Mouse (Mus musculus): ENCODE measurements at regions not wholly inside any gene's neighbourhood (a gene's known extent, or its start where the extent isn't known, plus 50 kb on each side); places are given as distances from the start of the nearest gene placed in this dataset.

DNA sequence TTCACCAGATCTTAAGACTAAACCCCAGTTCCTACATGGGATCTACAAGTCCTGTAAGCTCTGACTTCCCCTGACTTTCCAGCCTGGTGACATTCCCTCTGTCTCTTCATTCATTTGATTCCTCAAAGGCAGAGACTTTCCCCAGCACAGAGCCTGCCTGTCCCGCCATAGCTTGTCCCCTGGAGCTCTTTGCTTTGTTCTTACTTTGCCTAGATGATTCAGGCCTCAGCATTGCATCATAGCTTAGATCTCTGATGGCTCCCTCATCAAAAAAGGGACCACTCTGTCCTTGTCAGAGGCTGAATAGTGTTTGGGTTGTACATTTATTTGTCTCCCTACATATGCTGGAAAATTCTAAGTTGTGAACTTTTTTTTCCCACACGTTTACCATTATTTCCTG, 57.6 kb upstream of the Exoc6 start:
- Histone ChIP-seq H3K9me3 (replicated peaks; ENCODE audit: low read length) (peaks cover 5% of the 10 kb centered on the region), H3K27ac (ENCODE audit: insufficient read depth, low read depth) (no peak overlapping the region), H3K4me3 (replicated peaks in 1 of 3; ENCODE audit: low read depth in 2 of 3, low read length in 2 of 3, poor library complexity in 1 of 3) (no peak overlapping the region), H3K79me2 (replicated peaks; ENCODE audit: control insufficient read depth, extremely low read depth, insufficient read depth, poor library complexity, severe bottlenecking) (no peaks in the 10 kb centered on the region), H3K4me2 (ENCODE audit: insufficient read depth, low read depth, poor library complexity, severe bottlenecking) (no peak overlapping the region), H3K36me3 (replicated peaks in 1 of 2; ENCODE audit: control insufficient read depth in 1 of 2, insufficient read depth in 1 of 2, low read length in 1 of 2) (no peaks in the 10 kb centered on the region), H3K4me1 (ENCODE audit: control insufficient read depth in 1 of 2, insufficient read depth in 2 of 2) (peaks cover 6 to 49% of the 10 kb centered on the region in 2 experiments; a peak in 3 of 4 replicates), H3K9ac (ENCODE audit: insufficient read depth, low read depth) (no peak overlapping the region), H3K27me3 (replicated peaks) (no peaks in the 10 kb centered on the region)
- no peak for DNase-seq (ENCODE audit: extremely low read depth)
- dilution Hi-C loops (cut with MboI; ENCODE audit: extremely low pct_ligation_motif_present, extremely low pct_unique_long_range_greater_than_20kb, low sequenced_read_pairs) = no loop called here
- in situ Hi-C loops (cut with MboI; ENCODE audit: low pct_ligation_motif_present, low pct_unique_long_range_greater_than_20kb, low sequenced_read_pairs) = no loop called here
- TF ChIP-seq POLR2A (IDR thresholded peaks at IDR 0.05; ENCODE audit: low read depth, low read length) (no peak), MAFK (IDR thresholded peaks at IDR 0.05; ENCODE audit: insufficient replicate concordance, low read length) (no peak), ZNF384 (IDR thresholded peaks at IDR 0.05; ENCODE audit: low read depth, low read length) (no peak), ZC3H11A (IDR thresholded peaks at IDR 0.05; ENCODE audit: low read depth, low read length) (no peak), IRF4 (IDR thresholded peaks at IDR 0.05; ENCODE audit: low read depth, low read length) (no peak), POLR2AphosphoS2 (IDR thresholded peaks at IDR 0.05; ENCODE audit: low read depth, low read length) (no peak), MEF2A (IDR thresholded peaks at IDR 0.05; ENCODE audit: borderline replicate concordance, low read depth, low read length) (no peak), NELFE (IDR thresholded peaks at IDR 0.05; ENCODE audit: low read depth, low read length) (no peak), ZKSCAN1 (IDR thresholded peaks at IDR 0.05; ENCODE audit: borderline replicate concordance, low read depth, low read length) (no peak), JUND (conservative IDR thresholded peaks at IDR 0.05; ENCODE audit: low read depth, low read length) (no peak), KAT2A (IDR thresholded peaks at IDR 0.05; ENCODE audit: insufficient replicate concordance, low read length) (no peak), ZMIZ1 (IDR thresholded peaks at IDR 0.05; ENCODE audit: low read depth, low read length) (no peak), PAX5 (IDR thresholded peaks at IDR 0.05; ENCODE audit: low read length) (no peak), UBTF (IDR thresholded peaks at IDR 0.05; ENCODE audit: low read depth, low read length) (no peak), USF2 (conservative IDR thresholded peaks at IDR 0.05; ENCODE audit: low read depth, low read length) (no peak)

DNA sequence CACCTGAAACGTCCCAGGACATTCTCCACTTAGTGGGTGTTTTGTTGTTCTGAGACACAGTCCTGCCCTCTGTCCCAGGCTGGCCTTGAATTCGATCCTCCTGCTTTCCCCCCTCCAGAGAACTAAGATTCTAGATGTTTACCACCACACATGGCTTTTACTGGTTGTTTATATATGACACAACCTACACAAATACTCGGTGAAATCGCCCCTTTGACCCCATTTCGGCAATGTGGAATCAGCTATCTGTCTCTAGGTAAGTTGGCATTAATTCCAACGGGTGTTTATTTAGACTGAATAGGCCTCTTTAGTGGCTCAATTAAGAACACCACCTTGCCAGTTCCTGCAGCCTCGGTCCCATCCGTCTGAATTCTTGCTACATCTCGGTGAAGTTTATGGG, 56.8 kb upstream of the Exoc6 start:
- Histone ChIP-seq H3K4me1 (ENCODE audit: control insufficient read depth in 1 of 2, insufficient read depth in 2 of 2) (peaks cover 6 to 45% of the 10 kb centered on the region in 2 experiments; a peak in 3 of 4 replicates), H3K27ac (ENCODE audit: insufficient read depth, low read depth) (peak overlapping the region; percentile 46; the same call in 1 of the 2 replicates), H3K9me3 (replicated peaks; ENCODE audit: low read length) (peaks cover 5% of the 10 kb centered on the region), H3K27me3 (replicated peaks) (no peaks in the 10 kb centered on the region), H3K36me3 (replicated peaks in 1 of 2; ENCODE audit: control insufficient read depth in 1 of 2, insufficient read depth in 1 of 2, low read length in 1 of 2) (no peaks in the 10 kb centered on the region), H3K9ac (ENCODE audit: insufficient read depth, low read depth) (no peak overlapping the region), H3K4me2 (ENCODE audit: insufficient read depth, low read depth, poor library complexity, severe bottlenecking) (no peak overlapping the region), H3K79me2 (replicated peaks; ENCODE audit: control insufficient read depth, extremely low read depth, insufficient read depth, poor library complexity, severe bottlenecking) (no peaks in the 10 kb centered on the region), H3K4me3 (replicated peaks in 1 of 3; ENCODE audit: low read depth in 2 of 3, low read length in 2 of 3, poor library complexity in 1 of 3) (no peak overlapping the region)
- dilution Hi-C loops (cut with MboI; ENCODE audit: extremely low pct_ligation_motif_present, extremely low pct_unique_long_range_greater_than_20kb, low sequenced_read_pairs) (no loop called here), in situ Hi-C loops (cut with MboI; ENCODE audit: low pct_ligation_motif_present, low pct_unique_long_range_greater_than_20kb, low sequenced_read_pairs) (no loop called here)
- DNase-seq (ENCODE audit: extremely low read depth) = no peak
- TF ChIP-seq USF1 (IDR thresholded peaks at IDR 0.05; ENCODE audit: low read depth, low read length) = no peak
- no peak for TF ChIP-seq JUN (IDR thresholded peaks at IDR 0.05; ENCODE audit: insufficient read depth, low read depth, low read length)
- no peak for TF ChIP-seq SIN3A (IDR thresholded peaks at IDR 0.05; ENCODE audit: low read length)
- no peak for TF ChIP-seq IRF4 (IDR thresholded peaks at IDR 0.05; ENCODE audit: low read depth, low read length)
- no peak for TF ChIP-seq RCOR1 (conservative IDR thresholded peaks at IDR 0.05; ENCODE audit: low read depth, low read length)
- TF ChIP-seq POLR2A (IDR thresholded peaks at IDR 0.05; ENCODE audit: low read depth, low read length) = no peak
- no peak for TF ChIP-seq ZNF384 (IDR thresholded peaks at IDR 0.05; ENCODE audit: low read depth, low read length)
- no peak for TF ChIP-seq EP300 (IDR thresholded peaks at IDR 0.05; ENCODE audit: low read length)
- TF ChIP-seq JUND (conservative IDR thresholded peaks at IDR 0.05; ENCODE audit: low read depth, low read length) = no peak
- TF ChIP-seq TBP (conservative IDR thresholded peaks at IDR 0.05; ENCODE audit: low read depth, low read length) = no peak
- TF ChIP-seq E2F4 (IDR thresholded peaks at IDR 0.05; ENCODE audit: insufficient replicate concordance, low read depth, low read length) = no peak
- TF ChIP-seq KAT2A (IDR thresholded peaks at IDR 0.05; ENCODE audit: insufficient replicate concordance, low read length) = no peak
- no peak for TF ChIP-seq MEF2A (IDR thresholded peaks at IDR 0.05; ENCODE audit: borderline replicate concordance, low read depth, low read length)
- no peak for TF ChIP-seq CHD1 (IDR thresholded peaks at IDR 0.05; ENCODE audit: low read depth, low read length)
- TF ChIP-seq RAD21 (IDR thresholded peaks at IDR 0.05; ENCODE audit: low read depth, low read length) = no peak
- no peak for TF ChIP-seq UBTF (IDR thresholded peaks at IDR 0.05; ENCODE audit: low read depth, low read length)
- no peak for TF ChIP-seq ZMIZ1 (IDR thresholded peaks at IDR 0.05; ENCODE audit: low read depth, low read length)
- no peak for TF ChIP-seq ZKSCAN1 (IDR thresholded peaks at IDR 0.05; ENCODE audit: borderline replicate concordance, low read depth, low read length)
